Mouse (Mus musculus): Measurements from ENCODE around the gene Morn3.

Gene Morn3

GRCm38 (mm10) chr5:123021438-123021837, 25.4 kb downstream of the Morn3 start:
- DNase-seq = no peak

- DNase-seq = no peak
Measured at GRCm38 (mm10) chr5:123020426-123020825, 26.4 kb downstream of the Morn3 start.

DNA sequence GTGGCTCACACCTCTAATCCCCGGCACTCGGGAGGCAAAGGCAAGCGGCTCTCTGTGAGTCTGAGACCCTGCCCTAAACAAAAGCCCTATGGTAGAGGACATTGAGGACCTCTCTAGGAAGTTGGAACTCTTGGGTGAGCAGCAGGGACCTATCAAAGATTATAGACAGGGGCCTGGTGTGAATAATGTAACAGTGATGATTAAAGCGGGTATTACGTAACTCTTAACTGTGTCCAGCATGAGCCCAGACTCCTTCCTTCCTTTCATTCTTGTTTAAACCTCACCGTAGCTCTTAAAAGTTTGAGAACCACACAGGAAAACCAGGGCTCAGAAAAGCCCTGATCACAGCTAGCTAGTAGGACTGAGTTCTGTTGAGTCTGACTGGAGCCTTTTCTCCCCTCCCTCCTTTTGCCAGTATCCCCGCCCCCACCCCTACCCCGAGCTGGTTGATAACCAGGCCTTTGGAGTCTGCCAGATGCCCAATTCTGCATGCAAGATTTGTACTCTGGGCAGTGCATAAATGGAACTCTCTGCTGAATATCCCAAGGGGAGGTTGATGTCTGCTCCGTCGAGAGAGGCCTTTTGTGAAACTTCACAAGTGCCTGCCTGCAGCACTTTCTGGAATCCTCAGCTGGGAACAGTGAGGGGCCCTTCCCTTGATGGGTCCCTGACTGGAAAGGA, 27.3 kb downstream of the Morn3 start:
- DNase-seq = no peak

DNA sequence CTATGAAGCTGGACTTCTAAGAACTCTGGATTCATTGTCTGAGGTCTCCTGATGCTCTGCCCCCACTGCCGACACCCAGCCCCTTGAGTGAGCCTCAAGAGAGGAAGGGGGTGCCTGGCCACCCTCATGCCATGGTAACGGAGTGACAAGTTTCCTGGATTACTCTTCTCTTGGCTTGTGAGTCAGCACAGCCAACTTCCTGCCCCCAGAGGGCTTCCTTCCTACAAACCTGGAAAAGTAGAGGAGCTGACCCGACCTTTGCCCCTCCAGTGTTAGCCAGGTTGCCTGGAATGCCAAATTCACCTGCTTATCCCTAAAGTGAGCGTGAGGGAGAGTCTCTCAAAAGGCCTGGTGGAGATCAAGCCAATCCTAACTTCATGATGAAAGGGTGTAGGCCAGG, 29.3 kb downstream of the Morn3 start:
- DNase-seq = no peak

DNA sequence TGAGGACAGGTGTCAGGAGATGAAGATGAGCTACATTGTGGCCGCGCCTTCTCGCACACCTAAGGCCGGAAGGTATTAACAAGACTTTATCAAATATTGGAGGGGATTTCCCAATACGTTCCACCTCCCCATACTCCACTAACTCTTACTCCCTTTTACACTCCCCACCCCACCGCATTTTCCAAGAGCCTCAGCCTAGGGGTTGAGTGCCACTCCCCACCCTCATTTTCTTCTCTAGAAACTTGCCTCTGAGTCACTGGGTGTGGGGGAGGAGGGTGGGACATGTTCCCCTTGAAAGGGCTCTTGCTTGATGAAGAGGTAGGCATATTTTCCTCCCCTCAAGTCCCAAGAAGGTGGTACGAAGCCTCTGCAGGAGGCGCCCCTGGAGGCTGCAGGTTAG, 30.9 kb downstream of the Morn3 start:
- DNase-seq = no peak

- peak; percentile 100 for DNase-seq
Measured at GRCm38 (mm10) chr5:123014753-123015701, 31.8 kb downstream of the Morn3 start, which contains the start of gene Orai1. TSS of gene Orai1 (plus strand) at chr5:123015074.

GRCm38 (mm10) chr5:123013599-123014315, 33.1 kb downstream of the Morn3 start:
- peak; percentile 77 for DNase-seq

DNA sequence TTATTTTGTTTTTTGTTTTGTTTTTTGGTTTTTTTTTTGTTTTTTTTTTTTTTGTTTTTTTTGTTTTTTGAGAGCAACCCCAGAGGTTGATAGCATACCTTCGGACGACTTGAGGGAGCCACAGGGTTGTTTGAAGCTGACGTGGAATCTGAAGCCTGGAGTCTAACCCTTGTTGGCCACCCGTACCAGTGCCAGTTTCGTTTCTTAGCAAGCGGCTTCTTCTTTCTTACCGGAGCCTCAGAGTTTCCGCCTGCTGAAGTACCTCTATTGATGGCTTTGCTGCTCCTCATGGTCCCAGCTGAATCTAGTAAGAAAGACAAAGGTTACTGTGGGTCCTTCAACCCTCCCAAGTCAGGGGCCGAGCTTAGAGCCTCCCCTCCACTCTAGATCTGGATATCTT, 35.1 kb downstream of the Morn3 start:
- DNase-seq = no peak

DNA sequence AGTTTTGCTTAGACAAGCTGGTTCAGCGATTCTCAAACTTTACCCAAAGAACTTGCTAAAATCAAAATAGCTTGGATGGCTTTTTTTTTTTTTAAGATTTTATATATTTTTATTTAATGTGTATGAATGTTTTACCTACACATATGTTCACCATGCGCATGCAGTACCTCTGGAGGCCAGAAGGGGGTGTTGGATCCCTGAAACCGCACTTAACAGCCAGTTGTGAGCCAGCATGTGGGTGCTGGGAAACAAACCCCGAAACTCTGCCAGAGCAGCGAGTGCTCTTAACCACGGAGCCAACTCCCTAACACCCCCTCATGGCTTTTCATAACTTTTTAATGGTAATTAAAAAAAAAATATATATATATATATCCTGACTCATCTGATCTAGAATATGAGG, 36.0 kb downstream of the Morn3 start:
- no peak for DNase-seq

- no peak for DNase-seq
Measured at GRCm38 (mm10) chr5:123009873-123010272, 36.9 kb downstream of the Morn3 start.

DNA sequence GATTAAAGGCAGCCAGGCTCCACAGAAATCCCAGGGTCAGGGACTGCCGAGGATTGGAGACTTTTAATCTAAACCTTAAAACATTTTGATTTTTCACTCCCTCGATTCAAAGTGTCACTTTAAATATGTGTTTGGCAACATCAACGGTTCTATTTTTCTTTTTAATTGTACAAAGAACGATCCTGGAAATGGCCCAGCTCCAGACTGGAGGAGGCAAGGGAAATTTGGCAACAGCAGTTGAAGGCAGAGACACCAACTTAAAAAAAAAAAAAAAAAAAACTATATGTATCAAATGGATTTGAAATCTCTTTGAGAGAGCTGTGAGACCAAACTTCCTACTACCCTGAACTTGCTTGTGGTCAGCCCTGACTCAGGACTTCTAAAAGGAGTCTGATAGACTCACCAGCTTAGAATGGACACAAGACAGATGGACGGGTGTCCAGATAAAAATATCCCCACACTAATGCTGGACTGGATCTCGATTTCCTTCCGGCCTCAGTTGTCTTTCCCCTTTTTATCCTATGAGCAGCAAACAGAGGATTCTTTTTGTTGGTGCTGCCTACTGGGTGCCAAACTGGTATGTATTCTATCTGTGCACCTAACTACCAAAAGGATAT, 37.8 kb downstream of the Morn3 start:
- DNase-seq = no peak

GRCm38 (mm10) chr5:123005716-123006592, 40.9 kb downstream of the Morn3 start:
- no peak for DNase-seq

- no peak for DNase-seq
Measured at GRCm38 (mm10) chr5:123000901-123001300, 45.9 kb downstream of the Morn3 start.

DNA sequence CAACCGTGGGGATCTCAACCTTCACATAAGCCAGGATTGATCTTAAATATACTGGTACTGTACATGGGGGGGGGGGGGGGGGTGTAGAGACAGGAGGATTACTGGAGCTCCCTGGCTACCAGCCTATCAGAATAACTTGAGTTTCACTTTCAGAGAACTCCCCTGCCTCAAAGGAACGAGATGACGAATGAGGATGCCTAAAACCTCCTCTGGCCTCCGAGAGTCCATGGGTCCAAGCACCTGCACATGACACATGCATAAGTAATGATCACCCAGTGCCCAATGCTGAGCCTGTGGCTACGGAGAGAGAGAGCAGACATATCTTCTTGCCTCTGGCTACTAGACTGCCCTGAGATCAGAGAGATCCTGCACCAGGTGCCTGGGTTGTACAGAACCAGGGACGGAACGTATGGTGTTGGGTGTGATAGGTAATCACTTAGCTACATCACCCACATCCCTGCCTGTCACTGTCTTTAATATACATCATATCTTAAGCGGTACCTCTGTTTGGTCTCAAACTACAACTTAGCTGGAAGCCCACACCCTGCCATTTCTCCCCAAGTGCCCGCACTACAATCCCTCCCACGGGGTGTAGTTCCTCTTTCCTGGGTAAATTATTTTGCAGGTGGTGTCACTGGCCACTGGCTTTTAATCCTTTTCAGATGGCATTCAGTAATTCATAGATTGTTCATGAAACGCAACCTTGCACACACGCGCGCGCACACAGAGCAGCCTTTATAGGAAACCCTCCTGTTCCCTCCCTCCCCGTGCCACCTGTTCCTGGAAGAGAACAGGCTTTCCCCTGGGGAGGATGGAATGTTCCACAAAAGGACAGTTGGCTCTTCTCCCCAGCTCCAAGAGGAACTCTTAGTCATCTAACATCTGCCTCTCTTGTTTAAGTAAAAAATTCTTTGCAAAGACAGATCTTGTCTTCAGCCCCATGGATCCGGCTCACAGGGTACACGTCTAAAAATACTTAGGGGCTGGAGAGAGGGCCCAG, 49.3 kb downstream of the Morn3 start:
- no peak for DNase-seq

- no peak for DNase-seq
Measured at GRCm38 (mm10) chr5:122994910-122995309, 51.9 kb downstream of the Morn3 start.

GRCm38 (mm10) chr5:122994303-122994846, 52.4 kb downstream of the Morn3 start:
- DNase-seq = peak; percentile 88

- no peak for DNase-seq
Measured at GRCm38 (mm10) chr5:122993811-122994210, 53.0 kb downstream of the Morn3 start.

GRCm38 (mm10) chr5:122991350-122992004, 55.3 kb downstream of the Morn3 start:
- DNase-seq = no peak

DNA sequence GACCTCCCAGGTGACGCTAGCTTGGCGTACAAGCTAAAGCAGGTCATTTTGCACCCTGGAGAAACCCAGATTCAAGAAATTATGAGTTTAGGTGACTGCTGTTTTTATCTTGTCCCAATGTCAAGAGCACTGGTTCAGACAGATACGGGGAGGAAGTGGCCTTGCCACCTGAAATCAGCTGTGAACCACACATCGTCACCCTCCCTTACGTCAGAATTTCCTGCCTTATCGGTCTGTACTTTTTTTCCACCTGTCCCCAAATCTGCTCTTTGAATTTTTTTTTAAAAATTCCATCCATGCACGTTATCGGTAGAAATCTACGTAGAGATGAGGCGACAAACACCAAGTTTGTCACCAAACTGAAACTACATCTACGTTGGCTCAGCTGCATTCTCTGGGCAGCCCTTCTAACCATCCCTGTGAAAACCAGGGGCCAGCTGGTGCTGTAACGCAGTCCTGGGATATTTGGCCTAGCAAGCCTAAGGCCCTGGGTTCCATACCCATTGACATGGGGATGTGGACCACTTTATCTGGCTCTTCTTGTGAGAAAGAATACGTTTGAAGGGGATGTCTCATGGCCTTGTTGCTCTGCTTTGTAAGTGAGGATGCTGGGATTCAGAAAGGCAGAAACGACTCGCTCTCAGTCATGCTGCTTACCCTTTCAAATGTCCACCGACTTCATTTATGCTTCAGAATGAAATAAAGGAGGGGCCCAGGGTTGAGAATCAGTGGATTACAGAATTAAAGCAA, 56.2 kb downstream of the Morn3 start:
- DNase-seq = no peak
